Mouse (Mus musculus): ENCODE results near the gene Slc25a27.
A peak's percentile ranks its signal among the peaks of the same experiment; 100 is the strongest.

Gene Slc25a27

GRCm38 (mm10) chr17:43666576-43667289 lies at the start of gene Slc25a27:
Gene Slc25a27 (minus strand): TSS chr17:43667214.
- DNase-seq = peak; percentile 96

- DNase-seq = peak; percentile 18
These were observed 49.6 kb upstream of the Slc25a27 start for GRCm38 (mm10) chr17:43716601-43717000.

- no peak for DNase-seq
These were observed 47.2 kb upstream of the Slc25a27 start for GRCm38 (mm10) chr17:43714191-43714590.

GRCm38 (mm10) chr17:43711557-43712352 lies 44.7 kb upstream of the Slc25a27 start:
- no peak for DNase-seq

GRCm38 (mm10) chr17:43707254-43707653 lies 40.2 kb upstream of the Slc25a27 start:
- DNase-seq = no peak

GRCm38 (mm10) chr17:43706749-43707148 lies 39.7 kb upstream of the Slc25a27 start:
- no peak for DNase-seq

- DNase-seq = no peak
These were observed 37.4 kb upstream of the Slc25a27 start for GRCm38 (mm10) chr17:43704216-43704930.

- peak; percentile 57 for DNase-seq
These were observed 34.0 kb upstream of the Slc25a27 start for GRCm38 (mm10) chr17:43701060-43701459.

GRCm38 (mm10) chr17:43698997-43699649 lies 32.1 kb upstream of the Slc25a27 start:
- DNase-seq = peak; percentile 77

GRCm38 (mm10) chr17:43689591-43689990 lies 22.6 kb upstream of the Slc25a27 start:
- DNase-seq = no peak

- DNase-seq = no peak
These were observed 17.6 kb upstream of the Slc25a27 start for GRCm38 (mm10) chr17:43684638-43685037.

- DNase-seq = no peak
These were observed 17.1 kb upstream of the Slc25a27 start for GRCm38 (mm10) chr17:43684086-43684485.

GRCm38 (mm10) chr17:43677317-43677716 lies 10.3 kb upstream of the Slc25a27 start:
- DNase-seq = no peak

- no peak for DNase-seq
These were observed 9.2 kb upstream of the Slc25a27 start for GRCm38 (mm10) chr17:43676241-43676640.

- no peak for DNase-seq
These were observed 8.2 kb upstream of the Slc25a27 start for GRCm38 (mm10) chr17:43675228-43675627.

GRCm38 (mm10) chr17:43671907-43672306 lies 4.9 kb upstream of the Slc25a27 start:
- DNase-seq = no peak

GRCm38 (mm10) chr17:43669145-43669695 lies 2.2 kb upstream of the Slc25a27 start:
- DNase-seq = no peak

- peak; percentile 43 for DNase-seq
These were observed 353 bp upstream of the Slc25a27 start, which contains the start of gene Cyp39a1 for GRCm38 (mm10) chr17:43667290-43667843. Gene Cyp39a1 (plus strand): TSS chr17:43667425.

- DNase-seq = no peak
These were observed 15.5 kb downstream of the Slc25a27 start for GRCm38 (mm10) chr17:43651314-43652046.

GRCm38 (mm10) chr17:43649641-43650436 lies 17.2 kb downstream of the Slc25a27 start:
- DNase-seq = peak; percentile 16

- no peak for DNase-seq
These were observed 20.1 kb downstream of the Slc25a27 start for GRCm38 (mm10) chr17:43646925-43647324.
